Mouse (Mus musculus): ENCODE results near the gene Krtap16-3. TPM values are rescaled to one million over a fixed set of nuclear protein-coding genes. Genes with fewer than 3 reads are reported as not detected.

Krtap16-3 gene
- polyA plus RNA-seq (2015; fragmentation: Nextera tagmentation; extraction: Ambion mirVana): not detected in 2 replicates

- no peak for ATAC-seq (replicated peaks; ENCODE audit: insufficient number of reproducible peaks, insufficient read depth, low FRiP score, low read depth)
- 83% methylated on average over 7 of the region's 7 CpGs for WGBS
- H3K9ac ChIP-seq: no peak within 1 kb of the TSS
These were observed at the start of gene Krtap16-3 for GRCm38 (mm10) chr16:88962773-88963172. Gene Krtap16-3 (minus strand): TSS chr16:88962873.

DNA sequence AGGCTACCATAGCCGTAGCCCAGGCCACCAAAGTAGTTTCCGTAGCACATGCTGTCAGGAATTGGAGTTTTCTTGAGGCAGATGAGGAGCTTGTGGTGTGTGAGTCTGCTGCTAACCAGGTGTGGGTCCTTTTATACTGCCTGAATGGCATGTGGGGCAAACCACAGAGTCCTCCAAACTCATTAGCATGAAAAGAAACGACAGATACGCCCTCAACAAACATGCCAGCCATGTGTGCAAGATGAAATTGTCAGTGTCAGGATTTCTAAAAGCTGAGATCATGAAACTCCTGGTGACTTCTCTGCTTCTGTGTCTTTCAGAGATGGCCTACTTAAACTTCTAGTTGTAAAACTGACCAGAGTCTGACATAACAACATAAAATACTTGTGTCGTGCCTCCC, 48.0 kb upstream of the Krtap16-3 start, which contains the start of gene Krtap22-2:
TSS of gene Krtap22-2 (minus strand) at position 101 of the 400 bp plus-strand sequence.
- WGBS: 77% methylated on average over 5 of the region's 5 CpGs
- Histone ChIP-seq H3K9ac (no peak within 1 kb of the TSS), H3K4me2 (no peak within 1 kb of the TSS), H3K9me3 (replicated peaks) (no peaks in the 10 kb centered on the region), H3K4me3 (no peak within 1 kb of the TSS), H3K36me3 (no peaks in the 10 kb centered on the region), H3K4me1 (replicated peaks) (no peaks in the 10 kb centered on the region), H3K27me3 (no peaks in the 10 kb centered on the region), H3K27ac (no peak within 1 kb of the TSS)
- ATAC-seq (replicated peaks; ENCODE audit: insufficient number of reproducible peaks, insufficient read depth, low FRiP score, low read depth): no peak

More at GRCm38 (mm10) chr16:88962773-88963172, at the start of gene Krtap16-3:
- Histone ChIP-seq H3K27me3 (no peaks in the 10 kb centered on the region), H3K27ac (no peak within 1 kb of the TSS), H3K4me2 (no peak within 1 kb of the TSS), H3K4me1 (replicated peaks) (no peaks in the 10 kb centered on the region), H3K9me3 (replicated peaks) (no peaks in the 10 kb centered on the region), H3K36me3 (no peaks in the 10 kb centered on the region), H3K4me3 (no peak within 1 kb of the TSS)

- H3K4me3 ChIP-seq: no peak overlapping the region
- H3K4me2 ChIP-seq: no peak overlapping the region
- WGBS: 82% methylated on average over 6 of the region's 6 CpGs
- no peaks in the 10 kb centered on the region for H3K27me3 ChIP-seq
- no peaks in the 10 kb centered on the region for H3K4me1 ChIP-seq (replicated peaks)
- no peak overlapping the region for H3K9ac ChIP-seq
- ATAC-seq (replicated peaks; ENCODE audit: insufficient number of reproducible peaks, insufficient read depth, low FRiP score, low read depth): no peak
- no peaks in the 10 kb centered on the region for H3K36me3 ChIP-seq
- H3K27ac ChIP-seq: no peak overlapping the region
- H3K9me3 ChIP-seq (replicated peaks): no peaks in the 10 kb centered on the region
These were observed 21.6 kb downstream of the Krtap16-3 start for GRCm38 (mm10) chr16:88941106-88941505.

DNA sequence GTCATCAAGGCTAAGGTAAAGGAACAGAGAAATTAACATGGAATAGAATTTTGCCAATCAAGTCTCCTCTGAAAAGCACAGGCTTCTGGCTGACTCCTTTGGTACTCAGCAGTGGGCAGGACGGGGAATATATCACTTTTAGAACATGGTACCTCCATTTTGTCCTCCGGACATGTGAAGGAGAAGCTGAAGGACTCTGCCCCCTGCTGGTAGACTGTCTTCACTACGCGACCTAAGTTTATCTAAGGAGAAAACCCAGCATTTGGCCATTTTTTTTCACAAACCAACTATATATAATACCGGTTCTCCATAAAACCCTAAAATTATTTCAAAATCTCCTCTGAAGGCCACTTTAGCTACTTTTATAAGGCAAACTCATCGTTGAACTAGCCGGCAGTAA, 24.4 kb downstream of the Krtap16-3 start:
- H3K27ac ChIP-seq: no peak overlapping the region
- H3K4me1 ChIP-seq (replicated peaks): no peaks in the 10 kb centered on the region
- ATAC-seq (replicated peaks; ENCODE audit: insufficient number of reproducible peaks, insufficient read depth, low FRiP score, low read depth): no peak
- H3K4me3 ChIP-seq: no peak overlapping the region
- H3K27me3 ChIP-seq: no peaks in the 10 kb centered on the region
- H3K9me3 ChIP-seq (replicated peaks): no peaks in the 10 kb centered on the region
- 68% methylated on average over 7 of the region's 7 CpGs for WGBS
- H3K4me2 ChIP-seq: no peak overlapping the region
- no peak overlapping the region for H3K9ac ChIP-seq
- no peaks in the 10 kb centered on the region for H3K36me3 ChIP-seq

DNA sequence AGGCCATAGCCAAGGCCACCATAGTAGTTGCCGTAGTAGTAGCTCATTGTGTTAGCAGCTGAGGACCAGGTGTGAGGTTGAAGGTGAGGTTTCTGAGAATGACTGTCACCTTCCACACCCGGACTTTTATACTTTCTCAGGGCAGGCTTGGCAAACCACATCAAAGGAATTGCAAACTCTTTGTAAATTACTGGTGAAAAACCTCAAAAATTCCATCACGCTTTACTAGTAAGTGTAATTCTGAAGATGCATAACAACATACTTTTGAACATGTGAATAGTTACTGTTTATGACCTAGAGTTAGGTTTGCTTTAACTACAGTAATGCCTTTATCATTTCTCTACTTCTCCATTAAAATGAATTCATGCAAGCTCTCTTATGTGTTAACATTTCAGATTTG, 30.5 kb downstream of the Krtap16-3 start, which contains the start of gene Krtap19-9b:
TSS of gene Krtap19-9b (minus strand) at position 101 of the 400 bp plus-strand sequence.
- no peak within 1 kb of the TSS for H3K27ac ChIP-seq
- H3K4me1 ChIP-seq (replicated peaks): no peaks in the 10 kb centered on the region
- H3K4me3 ChIP-seq: no peak within 1 kb of the TSS
- no peak within 1 kb of the TSS for H3K4me2 ChIP-seq
- no peaks in the 10 kb centered on the region for H3K36me3 ChIP-seq
- 80% methylated on average over 3 of the region's 3 CpGs for WGBS
- no peaks in the 10 kb centered on the region for H3K9me3 ChIP-seq (replicated peaks)
- no peak for ATAC-seq (replicated peaks; ENCODE audit: insufficient number of reproducible peaks, insufficient read depth, low FRiP score, low read depth)
- H3K9ac ChIP-seq: no peak within 1 kb of the TSS
- H3K27me3 ChIP-seq: no peaks in the 10 kb centered on the region

Other genes starting within 250 kb of the Krtap16-3 start
- gene Krtap13-1, start 234.0 kb downstream of the Krtap16-3 start, polyA plus RNA-seq (2015; fragmentation: Nextera tagmentation; extraction: Ambion mirVana): not detected in 2 replicates
- gene Krtap13, start 211.2 kb downstream of the Krtap16-3 start, polyA plus RNA-seq (2015; fragmentation: Nextera tagmentation; extraction: Ambion mirVana): not detected in 2 replicates
- gene 2310034C09Rik, start 204.0 kb downstream of the Krtap16-3 start, polyA plus RNA-seq (2015; fragmentation: Nextera tagmentation; extraction: Ambion mirVana): not detected in 2 replicates
- not detected in 2 replicates for gene 2310057N15Rik, start 188.7 kb downstream of the Krtap16-3 start, polyA plus RNA-seq (2015; fragmentation: Nextera tagmentation; extraction: Ambion mirVana)
- gene Gm5965, start 185.0 kb downstream of the Krtap16-3 start, polyA plus RNA-seq (2015; fragmentation: Nextera tagmentation; extraction: Ambion mirVana): not detected in 2 replicates
- gene Gm20741, start 150.7 kb downstream of the Krtap16-3 start, polyA plus RNA-seq (2015; fragmentation: Nextera tagmentation; extraction: Ambion mirVana): not detected in 2 replicates
- gene Krtap15, start 142.7 kb downstream of the Krtap16-3 start, polyA plus RNA-seq (2015; fragmentation: Nextera tagmentation; extraction: Ambion mirVana): not detected in 2 replicates
- gene Krtap14, start 136.7 kb downstream of the Krtap16-3 start, polyA plus RNA-seq (2015; fragmentation: Nextera tagmentation; extraction: Ambion mirVana): not detected in 2 replicates
- gene Krtap19-1, start 93.5 kb downstream of the Krtap16-3 start, polyA plus RNA-seq (2015; fragmentation: Nextera tagmentation; extraction: Ambion mirVana): not detected in 2 replicates
- gene Krtap19-2, start 88.6 kb downstream of the Krtap16-3 start, polyA plus RNA-seq (2015; fragmentation: Nextera tagmentation; extraction: Ambion mirVana): not detected in 2 replicates
- gene Krtap19-3, start 84.8 kb downstream of the Krtap16-3 start, polyA plus RNA-seq (2015; fragmentation: Nextera tagmentation; extraction: Ambion mirVana): not detected in 2 replicates
- gene Krtap19-4, start 77.8 kb downstream of the Krtap16-3 start, polyA plus RNA-seq (2015; fragmentation: Nextera tagmentation; extraction: Ambion mirVana): not detected in 2 replicates
- not detected in 2 replicates for gene Krtap19-5, start 66.4 kb downstream of the Krtap16-3 start, polyA plus RNA-seq (2015; fragmentation: Nextera tagmentation; extraction: Ambion mirVana)
- gene Krtap19-9b, start 30.6 kb downstream of the Krtap16-3 start, polyA plus RNA-seq (2015; fragmentation: Nextera tagmentation; extraction: Ambion mirVana): not detected in 2 replicates
- gene Krtap22-2, start 47.9 kb upstream of the Krtap16-3 start, polyA plus RNA-seq (2015; fragmentation: Nextera tagmentation; extraction: Ambion mirVana): not detected in 2 replicates
- gene Gm10229, start 52.4 kb upstream of the Krtap16-3 start, polyA plus RNA-seq (2015; fragmentation: Nextera tagmentation; extraction: Ambion mirVana): not detected in 2 replicates
- gene Krtap6-1, start 68.8 kb upstream of the Krtap16-3 start, polyA plus RNA-seq (2015; fragmentation: Nextera tagmentation; extraction: Ambion mirVana): not detected in 2 replicates
- gene Gm10228, start 78.6 kb upstream of the Krtap16-3 start, polyA plus RNA-seq (2015; fragmentation: Nextera tagmentation; extraction: Ambion mirVana): not detected in 2 replicates
- gene Krtap6-5, start 85.0 kb upstream of the Krtap16-3 start, polyA plus RNA-seq (2015; fragmentation: Nextera tagmentation; extraction: Ambion mirVana): not detected in 2 replicates
- not detected in 2 replicates for gene 1110025L11Rik, start 101.1 kb upstream of the Krtap16-3 start, polyA plus RNA-seq (2015; fragmentation: Nextera tagmentation; extraction: Ambion mirVana)
- gene Krtap6-3, start 121.1 kb upstream of the Krtap16-3 start, polyA plus RNA-seq (2015; fragmentation: Nextera tagmentation; extraction: Ambion mirVana): not detected in 2 replicates
- not detected in 2 replicates for gene Gm6358, start 178.0 kb upstream of the Krtap16-3 start, polyA plus RNA-seq (2015; fragmentation: Nextera tagmentation; extraction: Ambion mirVana)
- not detected in 2 replicates for gene Gm10061, start 188.2 kb upstream of the Krtap16-3 start, polyA plus RNA-seq (2015; fragmentation: Nextera tagmentation; extraction: Ambion mirVana)
- not detected in 2 replicates for gene Gm9789, start 195.1 kb upstream of the Krtap16-3 start, polyA plus RNA-seq (2015; fragmentation: Nextera tagmentation; extraction: Ambion mirVana)
- gene Gm7735, start 206.6 kb upstream of the Krtap16-3 start, polyA plus RNA-seq (2015; fragmentation: Nextera tagmentation; extraction: Ambion mirVana): not detected in 2 replicates
- not detected in 2 replicates for gene 1110057P08Rik, start 211.9 kb upstream of the Krtap16-3 start, polyA plus RNA-seq (2015; fragmentation: Nextera tagmentation; extraction: Ambion mirVana)
- not detected in 2 replicates for gene Krtap20-2, start 243.0 kb upstream of the Krtap16-3 start, polyA plus RNA-seq (2015; fragmentation: Nextera tagmentation; extraction: Ambion mirVana)